Mouse (Mus musculus): ENCODE data around the gene Bcl2l15.
"Not testable (repeated sequence)": the region's sequence is repeated elsewhere in the genome, so short reads cannot be mapped to it uniquely, and the experiment has no call there.

Bcl2l15 gene

DNA sequence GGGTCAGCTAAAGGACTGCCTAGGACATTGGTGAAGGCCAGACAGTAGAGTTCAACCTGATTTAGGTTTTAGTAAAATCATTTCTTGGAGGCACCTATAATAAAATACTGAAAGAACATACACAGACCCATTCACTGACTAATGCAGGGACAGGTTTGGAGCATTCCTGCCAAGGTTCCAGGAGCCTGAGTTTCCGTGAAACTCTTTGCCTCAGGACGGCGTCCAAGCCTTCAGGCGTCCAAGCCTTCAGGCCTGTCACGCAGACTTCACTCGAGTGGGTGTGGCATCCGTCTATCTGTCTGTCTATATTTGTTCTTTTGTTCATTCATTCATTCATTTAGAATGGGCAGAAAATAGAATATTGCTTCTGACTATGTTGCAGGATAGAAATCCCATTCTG, 1.3 kb upstream of the Bcl2l15 start:
- DNase-seq (ENCODE audit: low read depth, low spot score) = no peak

DNA sequence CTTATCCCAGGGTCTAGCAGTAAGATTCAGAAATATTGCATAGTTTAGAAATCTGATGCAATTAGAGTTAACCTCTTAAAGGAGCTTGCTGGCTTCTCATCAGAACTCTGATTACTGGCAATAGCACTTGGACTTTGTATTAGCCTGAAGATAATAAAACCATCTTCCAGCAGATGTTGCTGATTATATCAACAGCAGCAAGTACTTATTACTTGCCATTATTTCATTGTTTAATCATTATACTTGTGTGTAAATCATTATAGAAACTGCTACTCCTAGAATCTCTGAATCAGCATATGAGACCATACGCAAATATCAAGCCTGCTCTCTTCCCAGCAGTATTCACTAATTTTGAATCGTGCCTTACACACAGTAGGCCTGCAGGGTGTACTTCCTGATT, 1.6 kb downstream of the Bcl2l15 start:
- DNase-seq (ENCODE audit: low read depth, low spot score) = no peak

- DNase-seq (ENCODE audit: low read depth, low spot score) = no peak
These were observed 3.0 kb downstream of the Bcl2l15 start for GRCm38 (mm10) chr3:103835272-103835950.

- no peak for DNase-seq (ENCODE audit: low read depth, low spot score)
These were observed 3.5 kb downstream of the Bcl2l15 start for GRCm38 (mm10) chr3:103835951-103836310.

DNA sequence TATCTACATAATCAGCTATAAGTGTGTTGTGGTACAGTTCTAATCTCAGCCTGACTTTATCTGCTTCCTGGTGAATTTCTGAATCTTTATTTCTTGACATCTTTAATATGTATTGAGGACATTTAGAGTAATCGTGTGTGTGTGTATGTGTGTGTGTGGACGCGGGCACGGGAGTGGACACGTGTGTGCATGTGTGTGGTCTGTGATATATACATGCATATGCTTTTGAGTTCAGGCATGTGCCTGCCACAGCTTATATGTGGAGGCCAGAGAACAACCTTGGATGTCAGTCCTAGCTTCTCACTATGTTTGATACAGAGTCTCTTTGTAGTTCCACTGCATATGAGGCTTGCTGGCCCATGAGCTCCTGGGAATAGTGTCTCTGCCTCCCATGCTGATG, 4.1 kb downstream of the Bcl2l15 start:
- no peak for DNase-seq (ENCODE audit: low read depth, low spot score)

GRCm38 (mm10) chr3:103839711-103840110, 7.3 kb downstream of the Bcl2l15 start:
- DNase-seq (ENCODE audit: low read depth, low spot score) = no peak

DNA sequence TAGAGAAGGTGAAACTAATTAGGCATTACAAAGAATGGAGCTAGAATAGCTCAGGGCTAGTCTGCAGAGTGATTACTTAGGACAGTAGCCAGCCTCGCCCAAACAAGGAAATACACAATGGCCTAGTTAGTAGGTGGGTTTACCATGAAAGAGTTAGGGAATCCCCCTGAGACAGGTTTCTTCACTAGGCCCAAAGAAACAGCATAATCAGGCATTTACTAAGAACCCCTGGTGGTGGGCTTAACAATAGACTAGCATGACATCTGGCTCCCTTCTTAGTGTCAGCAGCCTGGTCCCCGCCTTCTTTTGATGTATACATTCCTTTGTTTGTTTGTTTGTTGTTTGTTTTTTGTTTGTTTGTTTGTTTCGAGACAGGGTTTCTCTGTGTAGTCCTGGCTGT, 7.8 kb downstream of the Bcl2l15 start:
- not testable (repeated sequence) for DNase-seq (ENCODE audit: low read depth, low spot score)

- DNase-seq (ENCODE audit: low read depth, low spot score) = not testable (repeated sequence)
These were observed 8.5 kb downstream of the Bcl2l15 start for GRCm38 (mm10) chr3:103840946-103841345.

DNA sequence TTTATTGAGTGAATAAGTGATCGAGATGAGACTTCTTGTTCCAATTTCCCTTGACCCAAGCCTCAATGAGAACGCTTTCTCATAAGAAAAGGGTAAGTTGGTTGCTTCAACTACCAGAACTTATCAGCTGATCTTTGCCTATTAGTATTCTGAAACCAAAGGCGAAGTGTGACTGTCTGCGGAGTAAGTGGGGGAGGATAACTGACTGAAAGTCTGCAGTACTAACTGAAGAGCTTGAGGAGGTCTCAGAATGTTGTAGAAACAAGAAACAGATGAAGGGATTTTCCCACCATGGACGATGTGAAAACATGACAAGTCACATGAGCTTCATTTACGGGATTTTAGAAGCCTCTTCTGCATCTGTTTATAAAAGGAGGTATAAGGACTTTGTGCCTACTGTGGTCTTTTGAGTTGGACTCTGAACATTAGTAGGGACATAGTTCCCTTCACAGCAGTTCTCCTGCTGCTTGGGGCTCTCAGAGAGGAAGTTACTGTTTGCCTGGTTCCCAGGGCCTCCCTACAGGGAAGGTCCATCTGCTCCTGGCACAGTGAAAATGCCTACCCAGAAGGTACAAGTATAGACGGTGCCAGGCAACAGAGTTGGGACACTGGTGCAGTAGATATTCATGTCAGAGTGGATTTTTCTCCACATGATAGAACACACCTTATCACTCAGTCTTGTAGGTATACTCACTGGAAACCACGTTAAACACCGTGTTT, 18.4 kb downstream of the Bcl2l15 start:
- peak; percentile 24 for DNase-seq (ENCODE audit: low read depth, low spot score)

- DNase-seq (ENCODE audit: low read depth, low spot score) = no peak
These were observed 19.1 kb downstream of the Bcl2l15 start for GRCm38 (mm10) chr3:103851481-103851880.

- no peak for DNase-seq (ENCODE audit: low read depth, low spot score)
These were observed 19.5 kb downstream of the Bcl2l15 start for GRCm38 (mm10) chr3:103851882-103852281.

DNA sequence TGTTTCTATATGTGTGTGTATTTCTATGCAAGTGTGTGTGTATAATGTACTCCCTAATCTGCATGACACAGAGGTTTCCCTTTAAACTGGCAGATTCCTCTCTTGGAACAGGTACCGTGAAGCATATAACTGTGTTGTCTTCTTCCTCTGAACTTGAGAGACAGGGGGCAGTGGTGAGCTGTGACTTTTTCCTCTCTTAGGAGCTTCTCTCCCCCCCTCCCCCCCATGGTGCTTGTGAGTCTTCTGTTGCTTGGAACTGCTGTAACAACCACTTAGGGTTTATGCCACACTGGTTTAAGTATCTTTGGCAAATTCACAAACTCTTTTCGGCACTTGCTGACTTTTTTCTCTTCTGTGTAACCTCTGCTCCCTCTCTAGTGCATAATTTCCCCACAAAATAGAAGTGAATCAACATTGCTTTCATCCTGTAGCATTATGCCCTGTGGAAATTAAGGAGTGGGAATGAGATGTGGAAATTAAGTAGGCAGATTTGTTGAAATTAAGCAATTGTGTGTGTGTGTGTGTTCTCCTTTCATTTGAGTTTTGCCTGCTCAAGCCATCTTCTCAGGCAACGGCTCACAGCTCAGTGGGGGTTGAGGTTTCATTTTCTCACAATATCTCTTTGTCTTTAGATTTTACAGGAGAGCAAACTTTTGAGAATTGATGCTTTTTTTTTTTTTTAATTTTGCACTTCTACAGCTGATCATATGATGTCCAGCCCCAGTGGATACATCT, 20.3 kb downstream of the Bcl2l15 start:
- DNase-seq (ENCODE audit: low read depth, low spot score) = peak; percentile 72

DNA sequence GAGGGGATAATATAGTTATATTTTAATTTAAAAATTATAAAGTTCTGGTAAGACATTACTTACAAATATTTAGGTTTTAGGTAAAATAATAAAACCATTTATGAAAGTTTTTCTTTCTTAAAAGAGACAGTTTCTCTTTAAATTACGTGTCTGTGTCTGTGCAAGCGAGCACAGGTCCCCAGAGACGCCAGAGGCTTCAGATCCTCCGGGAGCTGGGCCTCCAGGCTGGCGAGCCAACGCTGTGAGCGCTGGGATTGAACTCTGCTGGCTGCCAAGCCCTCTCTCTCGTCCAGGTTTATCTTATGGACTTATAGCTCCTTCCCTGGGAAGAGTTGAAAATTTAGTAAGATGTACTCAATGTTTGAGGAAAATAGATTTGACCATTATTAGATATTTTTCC, 21.4 kb downstream of the Bcl2l15 start:
- DNase-seq (ENCODE audit: low read depth, low spot score) = no peak

GRCm38 (mm10) chr3:103857036-103857805, 24.8 kb downstream of the Bcl2l15 start:
- no peak for DNase-seq (ENCODE audit: low read depth, low spot score)

- no peak for DNase-seq (ENCODE audit: low read depth, low spot score)
These were observed 25.7 kb downstream of the Bcl2l15 start for GRCm38 (mm10) chr3:103857977-103858563.

DNA sequence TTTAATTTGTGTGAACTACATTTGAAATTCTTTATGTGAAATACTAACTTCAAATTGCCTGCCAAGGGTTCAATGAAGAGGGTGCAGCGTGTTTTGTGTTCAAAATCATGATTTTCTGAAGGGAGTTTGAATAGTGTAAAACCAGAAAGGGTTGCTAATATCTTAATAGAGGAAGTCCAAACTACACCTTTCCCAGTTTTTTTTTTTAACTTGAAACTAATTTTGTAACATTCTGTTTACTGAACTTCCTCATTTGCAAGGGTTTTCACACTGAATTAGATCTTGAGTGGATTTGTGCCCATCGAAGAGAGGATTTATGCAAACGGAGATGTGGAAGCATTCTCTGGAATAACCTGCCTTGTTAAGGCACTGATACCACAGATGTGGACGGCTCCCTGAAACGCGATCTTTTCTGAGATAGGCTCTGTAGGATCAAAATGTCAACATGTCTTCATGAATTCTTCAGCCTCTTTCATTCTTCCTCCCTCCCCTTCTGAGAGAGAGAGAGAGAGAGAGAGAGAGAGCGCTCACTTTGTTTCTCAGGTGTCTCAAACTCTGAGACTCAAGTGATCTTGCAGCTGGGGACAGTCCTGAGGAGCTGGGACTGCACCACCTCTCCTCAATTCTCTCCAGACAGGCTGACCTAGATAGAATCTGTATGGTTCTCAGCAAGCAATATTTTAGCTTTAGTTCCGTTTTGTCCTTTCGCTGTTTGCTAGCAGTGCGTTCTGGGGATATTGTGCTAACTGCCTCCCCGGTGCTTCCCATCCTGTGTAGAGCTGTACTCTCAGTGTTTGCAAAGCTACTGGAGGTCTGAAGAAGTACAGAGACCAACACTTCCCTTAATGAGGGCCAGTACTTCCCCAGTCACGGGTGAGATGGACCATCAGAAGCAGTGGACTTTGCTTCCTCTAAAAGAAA, 26.7 kb downstream of the Bcl2l15 start, which contains the start of gene Ptpn22:
Gene Ptpn22 (plus strand): TSS at position 915 of the 921 bp plus-strand sequence.
- no peak for DNase-seq (ENCODE audit: low read depth, low spot score)

DNA sequence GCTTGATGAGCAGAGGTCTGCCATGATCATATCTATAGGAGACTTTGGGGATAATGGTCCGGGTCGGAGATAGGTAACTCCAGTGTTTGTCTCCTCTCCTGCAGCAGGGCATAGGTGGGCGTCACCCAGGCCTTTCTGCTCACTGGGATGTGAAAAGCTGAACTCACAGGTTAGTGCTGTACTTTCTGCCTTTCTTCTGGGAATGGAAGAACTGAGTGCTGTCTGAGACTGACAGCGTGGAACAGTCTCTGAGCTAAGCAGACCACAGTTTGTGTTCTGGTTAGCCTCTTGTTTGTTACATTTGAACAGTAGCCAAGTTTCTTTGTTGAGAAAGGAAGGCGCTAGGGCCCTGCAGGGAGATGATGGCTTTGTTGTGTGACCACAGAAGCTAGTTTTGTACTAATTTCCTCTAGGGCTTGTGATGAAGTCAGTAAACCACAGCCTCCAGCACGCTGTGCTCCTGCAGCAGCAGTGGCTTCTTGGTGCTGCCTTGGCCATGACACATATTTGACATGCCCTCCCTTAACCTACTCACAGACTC, 27.5 kb downstream of the Bcl2l15 start:
- DNase-seq (ENCODE audit: low read depth, low spot score) = no peak

- no peak for DNase-seq (ENCODE audit: low read depth, low spot score)
These were observed 30.4 kb downstream of the Bcl2l15 start for GRCm38 (mm10) chr3:103862721-103863220.

GRCm38 (mm10) chr3:103864200-103864599, 31.8 kb downstream of the Bcl2l15 start:
- DNase-seq (ENCODE audit: low read depth, low spot score) = no peak

Data from WW6 (cell line).